Mouse (Mus musculus): ENCODE measurements around the gene Parva.
A peak's percentile ranks its signal among the peaks of the same experiment; 100 is the strongest.

The Parva gene

GRCm38 (mm10) chr7:112614046-112614790, 186.9 kb downstream of the Parva start:
- no peak for DNase-seq

GRCm38 (mm10) chr7:112614791-112615668, 187.7 kb downstream of the Parva start:
- peak in 1 of 2 experiments; percentile 19 for DNase-seq

GRCm38 (mm10) chr7:112620322-112621179, 193.2 kb downstream of the Parva start:
- DNase-seq: peak; percentile 43 to 47

GRCm38 (mm10) chr7:112627481-112627880, 200.2 kb downstream of the Parva start:
- DNase-seq: no peak

GRCm38 (mm10) chr7:112634505-112635213, 207.4 kb downstream of the Parva start:
- DNase-seq: no peak

- DNase-seq: no peak
These were observed 208.6 kb downstream of the Parva start for GRCm38 (mm10) chr7:112635936-112636335.
